Mouse (Mus musculus) lung, adult 18-20 months (tissue): Measurements from ENCODE around the gene Olfr169.
"Not testable (repeated sequence)": the region's sequence is repeated elsewhere in the genome, so short reads cannot be mapped to it uniquely, and the experiment has no call there.

Experiments used
- DNase-seq, 2 experiments: peaks; one replicate each; pipeline ENCODE4 v3.0.0; 2022; ENCODE audit warnings: mixed read lengths in 2 of 2

The Olfr169 gene

DNA sequence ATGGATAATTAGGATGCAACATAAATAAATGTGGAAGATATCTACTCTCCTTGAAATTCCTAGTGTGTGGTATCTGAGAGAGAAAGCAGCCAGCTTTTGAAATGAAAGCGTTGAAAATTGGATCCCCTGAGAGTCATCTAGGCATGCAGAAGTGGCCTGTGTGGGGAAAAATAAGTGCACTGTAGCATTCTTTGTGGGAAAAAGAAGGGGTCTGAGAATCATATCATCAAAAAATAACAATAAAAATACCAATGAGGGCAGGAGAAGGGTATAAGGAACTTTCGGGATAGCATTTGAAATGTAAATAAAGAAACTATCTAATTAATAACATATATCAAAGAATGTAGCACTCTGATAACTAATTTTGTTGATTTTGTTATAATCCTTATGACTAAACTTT is at the start of gene Olfr169:
Gene Olfr169 (minus strand): TSS at position 101 of the 400 bp plus-strand sequence.
- DNase-seq = not testable (repeated sequence)

DNA sequence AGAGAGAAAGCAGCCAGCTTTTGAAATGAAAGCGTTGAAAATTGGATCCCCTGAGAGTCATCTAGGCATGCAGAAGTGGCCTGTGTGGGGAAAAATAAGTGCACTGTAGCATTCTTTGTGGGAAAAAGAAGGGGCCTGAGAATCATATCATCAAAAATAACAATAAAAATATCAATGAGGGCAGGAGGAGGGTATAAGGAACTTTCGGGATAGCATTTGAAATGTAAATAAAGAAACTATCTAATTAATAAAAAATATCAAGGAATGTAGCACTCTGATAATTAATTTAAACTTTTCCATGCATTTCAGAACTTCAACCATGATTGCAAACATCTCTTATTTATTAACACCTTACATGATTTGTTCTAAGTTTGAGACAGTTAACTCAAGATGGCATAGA is 40.2 kb upstream of the Olfr169 start, which contains the start of gene Olfr170:
Gene Olfr170 (minus strand): TSS at position 101 of the 400 bp plus-strand sequence.
- DNase-seq = not testable (repeated sequence)

DNA sequence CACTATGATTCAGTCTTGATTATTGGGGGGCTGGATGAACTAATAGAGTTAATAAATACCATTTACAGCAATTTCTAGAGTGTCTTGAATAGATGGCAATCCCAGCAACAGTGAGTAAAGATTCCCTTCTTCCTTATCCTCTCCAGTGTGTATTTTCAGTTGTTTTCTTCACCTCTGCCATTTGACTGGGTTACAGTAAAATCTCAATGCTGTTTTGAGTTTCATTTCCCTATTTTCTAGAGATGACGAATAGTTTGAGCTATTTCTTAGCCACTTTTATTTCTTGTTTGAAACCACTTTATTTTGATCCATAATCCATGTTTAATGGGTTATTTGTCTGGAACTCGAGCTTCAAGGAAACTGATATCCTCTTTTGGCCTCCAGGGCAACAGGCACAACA is 31.6 kb upstream of the Olfr169 start:
- no peak for DNase-seq

DNA sequence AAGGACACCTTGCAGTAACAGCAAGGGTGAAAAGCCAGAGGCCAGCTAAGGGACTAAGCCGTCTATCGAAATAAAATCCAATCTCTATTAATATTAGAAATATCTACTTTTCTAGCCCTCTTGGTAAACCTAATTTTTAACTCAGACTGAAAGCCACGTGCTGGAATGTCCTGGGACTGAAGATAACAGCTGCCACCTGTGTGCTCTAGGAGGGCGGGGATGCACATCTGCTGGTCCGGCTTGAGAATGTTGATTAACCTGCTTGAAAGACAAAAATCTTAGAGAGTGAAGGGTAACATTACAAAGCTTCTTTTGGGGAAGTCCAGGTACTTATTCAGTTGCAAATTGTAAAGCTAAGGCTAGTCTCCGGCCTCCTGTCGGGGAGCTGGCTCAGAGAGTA is 18.2 kb downstream of the Olfr169 start:
- not testable (repeated sequence) for DNase-seq

DNA sequence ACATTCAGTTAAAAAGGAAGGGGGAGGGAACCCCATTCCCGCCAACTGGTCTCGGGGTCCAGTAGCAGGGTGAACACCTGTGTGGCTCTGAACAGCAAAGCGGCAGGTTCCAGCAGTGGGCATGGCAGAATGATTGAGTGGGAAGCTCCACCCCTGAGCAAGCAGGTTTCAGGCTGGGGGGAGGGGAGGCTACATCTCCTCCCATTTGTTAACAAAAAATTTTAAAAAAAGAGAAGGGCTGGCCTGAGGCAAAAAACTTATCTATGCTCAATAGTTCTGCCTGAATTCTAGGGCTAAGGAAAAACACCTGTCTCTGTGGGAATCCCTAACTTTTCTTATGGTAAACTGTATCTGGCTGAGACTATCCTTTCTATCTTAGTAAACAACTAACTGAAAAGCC is 19.4 kb downstream of the Olfr169 start:
- DNase-seq = not testable (repeated sequence)

DNA sequence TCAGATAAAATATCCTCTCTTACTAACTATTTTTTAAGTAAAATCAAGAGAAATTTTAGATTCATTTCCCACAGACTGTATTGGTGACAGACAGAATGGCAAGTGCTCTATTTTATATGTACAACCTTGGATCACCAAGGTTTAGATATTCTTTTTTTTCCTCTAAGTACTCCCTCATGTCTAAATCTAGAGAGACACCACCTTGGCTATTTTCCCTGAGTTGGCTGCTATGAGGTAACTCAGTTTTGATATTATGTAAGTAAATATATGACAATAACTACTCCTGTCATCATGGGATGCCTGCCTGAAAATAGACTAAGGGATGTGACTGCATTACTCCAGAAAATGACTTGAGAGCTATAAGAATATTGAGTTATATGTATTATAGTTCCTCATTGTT is 36.2 kb downstream of the Olfr169 start, which contains the start of gene Olfr168:
Gene Olfr168 (minus strand): TSS at position 101 of the 400 bp plus-strand sequence.
- DNase-seq = no peak

DNA sequence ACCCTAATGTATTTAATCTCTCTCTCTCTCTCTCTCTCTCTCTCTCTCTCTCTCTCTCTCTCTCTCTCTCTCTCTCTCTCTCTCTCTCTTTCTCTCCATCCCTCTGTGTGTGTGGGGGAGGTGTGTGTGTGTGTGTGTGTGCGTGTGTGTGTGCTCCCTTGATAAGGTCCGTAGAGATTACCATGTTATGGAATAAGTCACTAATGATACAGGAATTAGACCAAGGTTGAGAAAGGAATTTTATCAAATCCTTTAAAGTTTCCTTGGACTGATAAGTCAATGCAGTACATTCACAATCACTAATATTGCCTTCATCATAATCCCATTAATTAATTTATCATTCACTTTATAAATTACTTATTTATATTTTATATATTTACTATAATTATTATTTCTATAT is 49.4 kb downstream of the Olfr169 start, which contains the start of gene Olfr167:
Gene Olfr167 (minus strand): TSS at position 101 of the 400 bp plus-strand sequence.
- no peak for DNase-seq
